Comparison of ENCODE assay signal across 16 mouse cellular contexts in genomic region chr9:22461946-22462345, GRCm38 (mm10). TPM values are rescaled to one million over a fixed set of nuclear protein-coding genes. Genes with fewer than 3 reads are reported as not detected.
A peak's percentile ranks its signal among the peaks of the same experiment; 100 is the strongest.
DNase-seq lines count a peak whose midpoint lies in the region; ATAC-seq and TF ChIP-seq lines count a peak whose summit lies in the region.
"Had no signal": no experiment of that assay in that cellular context is flagged by ENCODE, and none has a peak within 500 bp of the region (broad histone marks: within the 10 kb centered on the region; RNA-seq: fewer than 3 reads in every experiment).

No protein-coding gene starts in this region.

- no peaks in the 10 kb centered on the region for H3K9me3 ChIP-seq in forebrain, embryonic 13.5 days (replicated peaks)
- H3K9me3 ChIP-seq in stomach, postnatal 0 days (ENCODE audit: control insufficient read depth, low read length) = no peaks in the 10 kb centered on the region
- H3K9me3 ChIP-seq: heart, embryonic 13.5 days; limb, embryonic 13.5 days; neural tube, embryonic 12.5 days had no signal

- WGBS in forebrain, embryonic 13.5 days = 87% methylated on average over 3 of the region's 3 CpGs
- 88% methylated on average over 3 of the region's 3 CpGs for WGBS in stomach, postnatal 0 days

- no peak overlapping the region for H3K4me3 ChIP-seq in forebrain, embryonic 13.5 days
- no peak overlapping the region for H3K4me3 ChIP-seq in stomach, postnatal 0 days (ENCODE audit: low read depth, low read length)
- H3K4me3 ChIP-seq: erythroblast, embryonic 14.5 days; heart, embryonic 13.5 days; limb, embryonic 13.5 days; neural tube, embryonic 12.5 days had no signal

- peaks cover 47% of the 10 kb centered on the region for H3K36me3 ChIP-seq in forebrain, embryonic 13.5 days (ENCODE audit: poor library complexity, severe bottlenecking)
- peaks cover 6% of the 10 kb centered on the region for H3K36me3 ChIP-seq in stomach, postnatal 0 days (ENCODE audit: control insufficient read depth, insufficient read depth, low read length)

- no peak for ATAC-seq in forebrain, embryonic 13.5 days
- ATAC-seq in stomach, postnatal 0 days (ENCODE audit: low FRiP score, low TSS enrichment) = no peak
- ATAC-seq: CD4-positive, CD25-positive, alpha-beta regulatory T cell, adult 4 months had no signal

- no peak overlapping the region for H3K4me2 ChIP-seq in forebrain, embryonic 13.5 days
- H3K4me2 ChIP-seq in stomach, postnatal 0 days (replicated peaks; ENCODE audit: low read depth) = no peak overlapping the region
- H3K4me2 ChIP-seq: heart, embryonic 13.5 days; limb, embryonic 13.5 days; neural tube, embryonic 12.5 days had no signal

- DNase-seq in heart, adult 11 months = peak; percentile 90
- no peak for DNase-seq in heart, postnatal 4 days
- DNase-seq in lung, postnatal 36 days = peak; percentile 12
- no peak for DNase-seq in lung, postnatal 4 days
- peak; percentile 96 to 97 for DNase-seq in cerebellum, postnatal 10 days
- peak; percentile 55 to 70 for DNase-seq in layer of hippocampus, postnatal 10 days (ENCODE audit: low spot score in 2 of 2)
- DNase-seq in stomach, postnatal 0 days (ENCODE audit: low spot score) = no peak
- DNase-seq: kidney, adult 11 months had no signal

- no peak overlapping the region for H3K27ac ChIP-seq in forebrain, embryonic 13.5 days
- H3K27ac ChIP-seq in stomach, postnatal 0 days (replicated peaks) = no peak overlapping the region
- H3K27ac ChIP-seq: heart, embryonic 13.5 days; limb, embryonic 13.5 days; macrophage; neural tube, embryonic 12.5 days had no signal

- no peak overlapping the region for H3K9ac ChIP-seq in forebrain, embryonic 13.5 days
- no peak overlapping the region for H3K9ac ChIP-seq in stomach, postnatal 0 days (ENCODE audit: low read length)
- H3K9ac ChIP-seq: heart, embryonic 13.5 days; limb, embryonic 13.5 days; neural tube, embryonic 12.5 days had no signal

- no peak for TF ChIP-seq CTCF in stomach, postnatal 0 days (IDR thresholded peaks at IDR 0.05; ENCODE audit: low read depth)

- H3K27me3 ChIP-seq in forebrain, embryonic 13.5 days = no peaks in the 10 kb centered on the region
- H3K27me3 ChIP-seq in stomach, postnatal 0 days (ENCODE audit: control insufficient read depth, insufficient read depth, low read length) = no peaks in the 10 kb centered on the region
- H3K27me3 ChIP-seq: heart, embryonic 13.5 days; limb, embryonic 13.5 days; neural tube, embryonic 12.5 days had no signal

- TF ChIP-seq EP300 in stomach, postnatal 0 days (optimal IDR thresholded peaks at IDR 0.05) = no peak

- peaks cover 5% of the 10 kb centered on the region for H3K4me1 ChIP-seq in forebrain, embryonic 13.5 days
- H3K4me1 ChIP-seq in stomach, postnatal 0 days (replicated peaks; ENCODE audit: control insufficient read depth, insufficient read depth) = no peaks in the 10 kb centered on the region
- H3K4me1 ChIP-seq: heart, embryonic 13.5 days; neural tube, embryonic 12.5 days had no signal

RNA-seq across cellular contexts. Expression of gene Rp9, which starts 7.6 kb away (rescaled TPM):
- 10 to 100 TPM; 44.7 to 46.9 TPM for total RNA-seq in heart, postnatal 4 days (2021)
- 10 to 100 TPM; 36.2 to 40.7 TPM for total RNA-seq in layer of hippocampus, postnatal 10 days (2021)
- 61.2 and 66.2 TPM in 2 replicates for polyA plus RNA-seq in forebrain, embryonic 13.5 days (2015; fragmentation: Nextera tagmentation; extraction: Ambion mirVana)
- 62.1 and 65.0 TPM in 2 replicates for polyA plus RNA-seq in stomach, postnatal 0 days (2015; fragmentation: Nextera tagmentation; extraction: Ambion mirVana)

RNA-seq across cellular contexts. Expression of gene Gm17545, which starts 7.9 kb away (rescaled TPM):
- total RNA-seq in heart, postnatal 4 days (2021) = not detected
- total RNA-seq in layer of hippocampus, postnatal 10 days (2021) = not detected
- polyA plus RNA-seq in forebrain, embryonic 13.5 days (2015; fragmentation: Nextera tagmentation; extraction: Ambion mirVana) = not detected in 2 replicates
- not detected in 2 replicates for polyA plus RNA-seq in stomach, postnatal 0 days (2015; fragmentation: Nextera tagmentation; extraction: Ambion mirVana)
- polyA plus RNA-seq: CD4-positive, CD25-positive, alpha-beta regulatory T cell, adult 4 months; erythroblast, embryonic 14.5 days; heart, embryonic 13.5 days; limb, embryonic 13.5 days; macrophage; neural tube, embryonic 12.5 days; testis, adult 2 months had no signal

RNA-seq across cellular contexts. Expression of gene Bbs9, which starts 13.6 kb away (rescaled TPM):
- total RNA-seq in heart, postnatal 4 days (2021) = 10 to 100 TPM; 14.0 to 15.9 TPM
- 10 to 100 TPM; 22.3 to 22.4 TPM for total RNA-seq in layer of hippocampus, postnatal 10 days (2021)
- polyA plus RNA-seq in forebrain, embryonic 13.5 days (2015; fragmentation: Nextera tagmentation; extraction: Ambion mirVana) = 18.4 and 20.1 TPM in 2 replicates
- 4.0 and 5.8 TPM in 2 replicates for polyA plus RNA-seq in stomach, postnatal 0 days (2015; fragmentation: Nextera tagmentation; extraction: Ambion mirVana)
- polyA plus RNA-seq: erythroblast, embryonic 14.5 days had no signal

RNA-seq across cellular contexts. Expression of gene 9530077C05Rik, which starts 50.6 kb away (rescaled TPM):
- total RNA-seq in heart, postnatal 4 days (2021) = under 1 TPM; 0.70 to 0.76 TPM
- 1 to 10 TPM; 9.3 to 9.5 TPM for total RNA-seq in layer of hippocampus, postnatal 10 days (2021)
- 8.6 and 9.8 TPM in 2 replicates for polyA plus RNA-seq in forebrain, embryonic 13.5 days (2015; fragmentation: Nextera tagmentation; extraction: Ambion mirVana)
- 2.2 and 2.8 TPM in 2 replicates for polyA plus RNA-seq in stomach, postnatal 0 days (2015; fragmentation: Nextera tagmentation; extraction: Ambion mirVana)

Comparison
In these comparisons a context has a peak if more than half of its experiments do, and no peak if none do; other contexts are left out.
1. DNase-seq: peak in heart, adult 11 months (single experiment), lung, postnatal 36 days (single experiment), cerebellum, postnatal 10 days (2 of 2) and layer of hippocampus, postnatal 10 days (2 of 2); none in heart, postnatal 4 days (single experiment), lung, postnatal 4 days (0 of 2) and stomach, postnatal 0 days (single experiment).